Mouse (Mus musculus) 3T3-L1 (cell line): ENCODE data around the gene Gpm6b.

ENCODE experiments used
- DNase-seq: peaks from one replicate; pipeline ENCODE4 v3.0.0-alpha.2; 2015; ENCODE audit warnings: low read depth, low spot score

The Gpm6b gene

GRCm38 (mm10) chrX:166356276-166356675, 117.6 kb downstream of the Gpm6b start:
- DNase-seq = no peak

GRCm38 (mm10) chrX:166358955-166359354, 120.2 kb downstream of the Gpm6b start:
- no peak for DNase-seq

- DNase-seq = no peak
These were observed 121.3 kb downstream of the Gpm6b start for GRCm38 (mm10) chrX:166359927-166360440.

- no peak for DNase-seq
These were observed 121.7 kb downstream of the Gpm6b start for GRCm38 (mm10) chrX:166360455-166360854.

- no peak for DNase-seq
These were observed 126.9 kb downstream of the Gpm6b start for GRCm38 (mm10) chrX:166365458-166366213.

- no peak for DNase-seq
These were observed 138.1 kb downstream of the Gpm6b start for GRCm38 (mm10) chrX:166376681-166377328.

- no peak for DNase-seq
These were observed 139.9 kb downstream of the Gpm6b start for GRCm38 (mm10) chrX:166378652-166379051.

- DNase-seq = no peak
These were observed 144.9 kb downstream of the Gpm6b start for GRCm38 (mm10) chrX:166383606-166384005.

GRCm38 (mm10) chrX:166384935-166385334, 146.2 kb downstream of the Gpm6b start:
- peak; percentile 65 for DNase-seq

GRCm38 (mm10) chrX:166386656-166387055, 147.9 kb downstream of the Gpm6b start:
- no peak for DNase-seq

- no peak for DNase-seq
These were observed 155.0 kb downstream of the Gpm6b start for GRCm38 (mm10) chrX:166393753-166394152.

GRCm38 (mm10) chrX:166407865-166408264, 169.2 kb downstream of the Gpm6b start:
- no peak for DNase-seq

- peak; percentile 32 for DNase-seq
These were observed 177.5 kb downstream of the Gpm6b start for GRCm38 (mm10) chrX:166416196-166416595.

- no peak for DNase-seq
These were observed 196.1 kb downstream of the Gpm6b start for GRCm38 (mm10) chrX:166434812-166435211.
